Mouse (Mus musculus): ENCODE measurements around the gene Hspg2. TPM values are rescaled to one million over a fixed set of nuclear protein-coding genes. Genes with fewer than 3 reads are reported as not detected.

Gene Hspg2
- polyA plus RNA-seq, 1 experiment from 2014 or later = 30.0 TPM

DNA sequence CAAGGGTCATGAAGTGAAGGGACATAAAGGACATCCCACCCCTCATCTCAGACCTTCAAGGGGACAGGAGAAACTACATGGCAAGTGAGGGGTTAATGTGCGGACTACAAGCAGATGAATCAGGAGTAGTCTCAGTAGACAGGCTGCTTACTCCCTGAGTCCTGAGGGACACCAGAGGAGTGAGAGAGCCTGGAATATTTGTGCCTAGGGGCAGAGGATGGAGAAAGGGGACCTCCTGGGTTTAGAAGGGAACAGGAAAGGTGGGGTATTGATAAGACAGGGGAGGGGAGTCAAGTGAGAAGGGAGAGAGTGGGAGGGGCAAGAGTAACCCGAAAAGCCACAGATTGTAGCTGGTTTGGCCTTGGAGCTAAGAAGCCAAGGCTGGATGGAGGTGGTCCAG, 19.9 kb upstream of the Hspg2 start:
- H3K27ac ChIP-seq = peak overlapping the region; percentile 58
- H3K36me3 ChIP-seq = no peaks in the 10 kb centered on the region
- peaks cover 22% of the 10 kb centered on the region for H3K4me1 ChIP-seq
- no peaks in the 10 kb centered on the region for H3K9me3 ChIP-seq
- no peaks in the 10 kb centered on the region for H3K27me3 ChIP-seq
- 34% methylated on average over 2 of the region's 2 CpGs for WGBS
- no peak overlapping the region for H3K9ac ChIP-seq
- H3K4me2 ChIP-seq = peak overlapping the region; percentile 30; the same call in 1 of the 2 replicates
- H3K4me3 ChIP-seq = no peak overlapping the region
- ATAC-seq (ENCODE audit: insufficient number of reproducible peaks, insufficient read depth, low FRiP score, low TSS enrichment, low read depth) = no peak

GRCm38 (mm10) chr4:137449132-137449531, 19.4 kb upstream of the Hspg2 start:
- no peak overlapping the region; the same call in 1 of the 2 replicates for H3K27ac ChIP-seq

GRCm38 (mm10) chr4:137449715-137450114, 18.9 kb upstream of the Hspg2 start:
- Histone ChIP-seq H3K9me3 (no peaks in the 10 kb centered on the region), H3K4me2 (no peak overlapping the region), H3K27ac (no peak overlapping the region), H3K27me3 (no peaks in the 10 kb centered on the region), H3K36me3 (no peaks in the 10 kb centered on the region), H3K4me1 (peaks cover 18% of the 10 kb centered on the region), H3K9ac (no peak overlapping the region), H3K4me3 (no peak overlapping the region)
- ATAC-seq (ENCODE audit: insufficient number of reproducible peaks, insufficient read depth, low FRiP score, low TSS enrichment, low read depth) = no peak
- 86% methylated on average over 10 of the region's 10 CpGs for WGBS

More at GRCm38 (mm10) chr4:137449132-137449531, 19.4 kb upstream of the Hspg2 start:
- Histone ChIP-seq H3K4me3 (no peak overlapping the region), H3K36me3 (no peaks in the 10 kb centered on the region), H3K4me2 (no peak overlapping the region), H3K9me3 (no peaks in the 10 kb centered on the region), H3K9ac (no peak overlapping the region), H3K4me1 (peaks cover 18% of the 10 kb centered on the region), H3K27me3 (no peaks in the 10 kb centered on the region)
- WGBS = 77% methylated on average over 2 of the region's 2 CpGs
- no peak for ATAC-seq (ENCODE audit: insufficient number of reproducible peaks, insufficient read depth, low FRiP score, low TSS enrichment, low read depth)

GRCm38 (mm10) chr4:137452190-137452589, 16.4 kb upstream of the Hspg2 start:
- 93% methylated on average over 6 of the region's 6 CpGs for WGBS
- Histone ChIP-seq H3K9ac (no peak overlapping the region), H3K36me3 (no peaks in the 10 kb centered on the region), H3K27me3 (no peaks in the 10 kb centered on the region), H3K4me1 (peaks cover 18% of the 10 kb centered on the region), H3K9me3 (no peaks in the 10 kb centered on the region), H3K27ac (no peak overlapping the region), H3K4me2 (no peak overlapping the region), H3K4me3 (no peak overlapping the region)
- ATAC-seq (ENCODE audit: insufficient number of reproducible peaks, insufficient read depth, low FRiP score, low TSS enrichment, low read depth) = no peak

DNA sequence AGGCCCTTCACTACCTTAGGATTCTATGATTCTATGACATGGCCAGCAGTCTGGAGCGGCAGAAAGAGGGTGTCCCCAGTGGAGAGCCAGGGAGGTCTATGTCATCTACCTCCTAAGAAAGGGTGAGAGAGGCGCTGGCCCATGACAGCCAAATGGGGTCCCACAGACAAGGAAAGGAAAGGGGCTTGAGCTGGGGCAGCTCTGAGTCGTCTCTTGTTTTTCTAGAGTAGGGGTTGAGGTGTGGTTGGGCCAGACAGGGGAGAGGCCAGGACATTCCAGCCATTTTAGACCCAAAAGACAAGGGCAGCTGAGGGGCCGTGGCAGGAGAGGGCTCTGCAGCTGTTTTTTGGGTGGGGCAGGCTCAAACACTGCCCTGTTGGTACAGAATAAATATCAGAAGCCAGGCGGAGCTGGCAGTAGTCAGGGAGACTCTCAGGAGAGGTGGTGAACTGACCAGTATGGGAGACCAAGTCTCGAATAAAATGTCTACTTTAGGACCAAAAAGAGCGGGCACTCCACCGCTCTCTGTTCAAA, 15.3 kb upstream of the Hspg2 start, which contains the start of gene 1700013G24Rik:
1700013G24Rik (plus strand) TSS at position 51 of the 534 bp plus-strand sequence.
- H3K4me3 ChIP-seq = no peak within 1 kb of the TSS
- no peak within 1 kb of the TSS for H3K9ac ChIP-seq
- H3K4me1 ChIP-seq = peaks cover 11% of the 10 kb centered on the region
- no peaks in the 10 kb centered on the region for H3K9me3 ChIP-seq
- H3K27ac ChIP-seq = no peak within 1 kb of the TSS
- no peak within 1 kb of the TSS for H3K4me2 ChIP-seq
- H3K36me3 ChIP-seq = no peaks in the 10 kb centered on the region
- no peaks in the 10 kb centered on the region for H3K27me3 ChIP-seq
- 79% methylated on average over 8 of the region's 8 CpGs for WGBS
- ATAC-seq (ENCODE audit: insufficient number of reproducible peaks, insufficient read depth, low FRiP score, low TSS enrichment, low read depth) = no peak

- no peaks in the 10 kb centered on the region for H3K27me3 ChIP-seq
- 88% methylated on average over 14 of the region's 14 CpGs for WGBS
- no peak overlapping the region for H3K4me2 ChIP-seq
- H3K27ac ChIP-seq = no peak overlapping the region
- H3K4me3 ChIP-seq = no peak overlapping the region
- no peaks in the 10 kb centered on the region for H3K9me3 ChIP-seq
- no peak overlapping the region for H3K9ac ChIP-seq
- no peak for ATAC-seq (ENCODE audit: insufficient number of reproducible peaks, insufficient read depth, low FRiP score, low TSS enrichment, low read depth)
- no peaks in the 10 kb centered on the region for H3K36me3 ChIP-seq
- peaks cover 5% of the 10 kb centered on the region; the same call in 1 of the 2 replicates for H3K4me1 ChIP-seq
Measured at GRCm38 (mm10) chr4:137454582-137454981, 14.0 kb upstream of the Hspg2 start.

DNA sequence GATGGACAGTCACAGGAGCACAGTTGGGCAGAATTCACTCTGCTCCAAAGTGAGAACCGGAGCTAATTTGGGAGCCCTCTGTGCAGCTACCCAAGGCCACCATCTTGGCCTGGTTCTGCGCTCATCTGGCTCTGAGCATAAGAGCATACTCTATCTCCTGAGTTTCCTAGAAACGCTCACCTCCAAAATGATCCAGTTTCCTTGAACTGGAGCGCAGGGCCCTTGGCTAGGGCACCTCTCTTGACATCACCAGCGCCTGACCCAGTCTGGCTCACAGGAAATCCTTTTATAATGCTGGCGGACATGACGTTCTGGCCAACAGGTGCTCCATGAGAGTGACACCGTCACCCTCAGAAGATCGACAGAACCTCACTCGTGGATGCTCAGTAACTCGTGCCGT, 12.0 kb upstream of the Hspg2 start:
- no peak for ATAC-seq (ENCODE audit: insufficient number of reproducible peaks, insufficient read depth, low FRiP score, low TSS enrichment, low read depth)
- H3K4me3 ChIP-seq = no peak overlapping the region
- WGBS = 85% methylated on average over 12 of the region's 12 CpGs
- H3K9me3 ChIP-seq = no peaks in the 10 kb centered on the region
- 0 out of 2 replicates have a peak, but pooled peaks cover 5% of the 10 kb centered on the region for H3K4me1 ChIP-seq
- no peaks in the 10 kb centered on the region for H3K36me3 ChIP-seq
- no peaks in the 10 kb centered on the region for H3K27me3 ChIP-seq
- H3K27ac ChIP-seq = no peak overlapping the region
- no peak overlapping the region for H3K9ac ChIP-seq
- H3K4me2 ChIP-seq = no peak overlapping the region

GRCm38 (mm10) chr4:137457292-137457691, 11.3 kb upstream of the Hspg2 start:
- WGBS = 83% methylated on average over 4 of the region's 4 CpGs
- no peak overlapping the region for H3K4me2 ChIP-seq
- H3K36me3 ChIP-seq = no peaks in the 10 kb centered on the region
- no peak overlapping the region for H3K4me3 ChIP-seq
- H3K27me3 ChIP-seq = no peaks in the 10 kb centered on the region
- H3K27ac ChIP-seq = no peak overlapping the region
- ATAC-seq (ENCODE audit: insufficient number of reproducible peaks, insufficient read depth, low FRiP score, low TSS enrichment, low read depth) = no peak
- 0 out of 2 replicates have a peak, but pooled peaks cover 5% of the 10 kb centered on the region for H3K4me1 ChIP-seq
- H3K9me3 ChIP-seq = no peaks in the 10 kb centered on the region
- H3K9ac ChIP-seq = no peak overlapping the region

GRCm38 (mm10) chr4:137458310-137458709, 10.3 kb upstream of the Hspg2 start:
- ATAC-seq (ENCODE audit: insufficient number of reproducible peaks, insufficient read depth, low FRiP score, low TSS enrichment, low read depth) = no peak
- 77% methylated on average over 9 of the region's 9 CpGs for WGBS

DNA sequence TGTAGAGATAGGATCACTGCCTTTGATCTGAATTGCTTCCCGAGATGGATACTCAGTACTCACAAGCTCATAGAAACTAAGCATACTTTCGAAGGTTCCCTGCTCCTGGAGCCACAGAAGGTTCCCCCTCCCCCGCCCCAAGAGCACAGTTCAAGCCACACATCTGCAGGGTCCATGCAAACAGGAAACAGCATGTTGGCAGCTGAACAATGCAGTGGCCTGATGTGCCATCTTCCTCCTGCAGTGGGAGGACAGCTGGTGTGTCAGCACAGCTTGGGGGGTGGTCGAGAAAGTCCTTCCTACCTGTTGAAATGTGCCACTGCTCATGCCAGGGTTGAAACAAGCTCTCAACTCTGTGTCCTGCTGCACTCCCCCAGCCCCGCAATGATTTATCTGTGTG, 9.7 kb upstream of the Hspg2 start:
- H3K4me3 ChIP-seq = no peak overlapping the region
- no peaks in the 10 kb centered on the region for H3K9me3 ChIP-seq
- H3K4me2 ChIP-seq = no peak overlapping the region
- no peak overlapping the region for H3K27ac ChIP-seq
- H3K4me1 ChIP-seq = peaks cover 8% of the 10 kb centered on the region; the same call in 1 of the 2 replicates
- H3K9ac ChIP-seq = no peak overlapping the region
- ATAC-seq (ENCODE audit: insufficient number of reproducible peaks, insufficient read depth, low FRiP score, low TSS enrichment, low read depth) = no peak
- no peaks in the 10 kb centered on the region for H3K36me3 ChIP-seq
- 58% methylated on average over 5 of the region's 5 CpGs for WGBS
- no peaks in the 10 kb centered on the region for H3K27me3 ChIP-seq

More at GRCm38 (mm10) chr4:137458310-137458709, 10.3 kb upstream of the Hspg2 start:
- Histone ChIP-seq H3K9me3 (no peaks in the 10 kb centered on the region), H3K4me1 (0 out of 2 replicates have a peak, but pooled peaks cover 5% of the 10 kb centered on the region), H3K4me3 (no peak overlapping the region), H3K4me2 (no peak overlapping the region), H3K27me3 (no peaks in the 10 kb centered on the region), H3K9ac (no peak overlapping the region), H3K36me3 (no peaks in the 10 kb centered on the region), H3K27ac (no peak overlapping the region)

- Histone ChIP-seq H3K27ac (0 out of 2 replicates have a peak overlapping the region, but pooled peaks have one; percentile 28), H3K9me3 (no peaks in the 10 kb centered on the region), H3K4me1 (peaks cover 26% of the 10 kb centered on the region), H3K27me3 (no peaks in the 10 kb centered on the region), H3K36me3 (no peaks in the 10 kb centered on the region), H3K4me3 (no peak overlapping the region), H3K9ac (no peak overlapping the region), H3K4me2 (no peak overlapping the region)
- ATAC-seq (ENCODE audit: insufficient number of reproducible peaks, insufficient read depth, low FRiP score, low TSS enrichment, low read depth) = no peak
- 64% methylated on average over 14 of the region's 14 CpGs for WGBS
Measured at GRCm38 (mm10) chr4:137460676-137461075, 7.9 kb upstream of the Hspg2 start.

DNA sequence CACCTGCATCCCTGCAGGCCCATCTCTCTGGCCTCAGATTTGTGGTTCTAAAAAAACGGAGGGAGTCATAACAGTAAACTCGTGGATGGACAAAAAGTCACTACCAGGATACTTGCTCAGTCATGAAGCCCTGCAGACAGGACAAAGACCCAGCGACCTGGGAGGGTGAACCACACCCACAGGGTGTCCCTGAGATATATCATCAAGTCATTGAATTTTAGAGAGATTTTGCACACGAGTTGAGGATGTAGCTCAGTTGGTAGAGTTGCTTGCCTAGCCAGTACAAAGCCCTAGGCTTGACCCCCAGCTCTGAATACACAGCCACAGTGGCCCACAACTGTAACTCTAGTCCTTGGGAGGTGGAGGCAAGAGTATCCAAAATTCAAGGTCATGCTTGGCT, 7.4 kb upstream of the Hspg2 start:
- Histone ChIP-seq H3K4me1 (peaks cover 26% of the 10 kb centered on the region), H3K27me3 (no peaks in the 10 kb centered on the region), H3K4me3 (no peak overlapping the region), H3K36me3 (no peaks in the 10 kb centered on the region), H3K4me2 (no peak overlapping the region), H3K9me3 (no peaks in the 10 kb centered on the region), H3K9ac (no peak overlapping the region), H3K27ac (peak overlapping the region; percentile 28; the same call in 1 of the 2 replicates)
- no peak for ATAC-seq (ENCODE audit: insufficient number of reproducible peaks, insufficient read depth, low FRiP score, low TSS enrichment, low read depth)
- whole genome bisulfite sequencing = 81% methylated on average over 4 of the region's 4 CpGs
